Mouse (Mus musculus): ENCODE measurements around the gene Spg20. TPM values are rescaled to one million over a fixed set of nuclear protein-coding genes. Genes with fewer than 3 reads are reported as not detected.

Gene Spg20
- polyA plus RNA-seq, 2 experiments: 3.9 to 6.0 TPM

DNA sequence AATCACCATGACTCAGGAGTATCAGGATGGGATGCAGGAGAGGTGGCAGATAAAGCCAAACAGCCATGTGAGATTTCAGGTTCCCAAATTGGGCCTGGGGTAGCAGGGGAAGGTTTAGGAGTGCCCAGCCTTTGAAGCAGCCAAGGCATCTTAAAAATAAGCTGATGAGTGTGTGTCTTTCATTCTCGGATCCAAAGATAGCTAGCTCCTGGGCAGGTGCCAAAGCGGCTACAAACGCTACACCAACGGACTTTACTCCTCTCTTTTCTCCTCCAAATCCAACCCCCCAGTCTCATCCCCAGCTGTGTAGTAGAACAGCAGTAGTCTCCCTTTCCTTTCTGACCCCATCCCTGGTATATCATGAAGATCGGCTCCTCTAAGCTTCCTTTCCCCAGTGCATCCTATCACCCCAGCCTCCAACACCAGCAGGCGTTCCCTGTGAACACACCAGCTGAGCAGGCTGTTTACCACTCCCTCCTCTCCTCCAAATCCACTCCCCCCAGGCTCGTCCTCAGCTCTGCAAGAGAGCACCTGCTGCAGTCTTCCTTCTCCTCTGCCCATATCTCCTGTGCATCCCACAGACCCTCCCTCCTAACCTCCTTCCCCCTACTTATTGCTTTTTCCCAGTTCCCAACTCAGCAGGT is 44.0 kb upstream of the Spg20 start:
- Histone ChIP-seq H3K27me3 (ENCODE audit: control insufficient read depth, insufficient read depth, low read length) (no peaks in the 10 kb centered on the region), H3K9me3 (ENCODE audit: control insufficient read depth, low read length) (no peaks in the 10 kb centered on the region), H3K9ac (replicated peaks) (no peak overlapping the region), H3K4me3 (ENCODE audit: insufficient read depth in 1 of 2, low read depth in 2 of 2, low read length in 2 of 2) (no peak overlapping the region), H3K4me1 (replicated peaks; ENCODE audit: control insufficient read depth in 2 of 2, insufficient read depth in 2 of 2, low read length in 1 of 2) (no peaks in the 10 kb centered on the region), H3K4me2 (ENCODE audit: low read depth) (no peak overlapping the region), H3K36me3 (replicated peaks; ENCODE audit: control insufficient read depth, insufficient read depth, low read depth) (no peaks in the 10 kb centered on the region), H3K27ac (no peak overlapping the region)
- 26% methylated on average over 7 of the region's 7 CpGs for WGBS (ENCODE audit: insufficient replicate concordance)
- DNase-seq (ENCODE audit: low read depth in 3 of 3, low spot score in 3 of 3) (no peak), ATAC-seq (ENCODE audit: insufficient read depth) (no peak)
- no peak for TF ChIP-seq EP300 (IDR thresholded peaks at IDR 0.05; ENCODE audit: low read depth)
- TF ChIP-seq CTCF (IDR thresholded peaks at IDR 0.05; ENCODE audit: low read depth): no peak

DNA sequence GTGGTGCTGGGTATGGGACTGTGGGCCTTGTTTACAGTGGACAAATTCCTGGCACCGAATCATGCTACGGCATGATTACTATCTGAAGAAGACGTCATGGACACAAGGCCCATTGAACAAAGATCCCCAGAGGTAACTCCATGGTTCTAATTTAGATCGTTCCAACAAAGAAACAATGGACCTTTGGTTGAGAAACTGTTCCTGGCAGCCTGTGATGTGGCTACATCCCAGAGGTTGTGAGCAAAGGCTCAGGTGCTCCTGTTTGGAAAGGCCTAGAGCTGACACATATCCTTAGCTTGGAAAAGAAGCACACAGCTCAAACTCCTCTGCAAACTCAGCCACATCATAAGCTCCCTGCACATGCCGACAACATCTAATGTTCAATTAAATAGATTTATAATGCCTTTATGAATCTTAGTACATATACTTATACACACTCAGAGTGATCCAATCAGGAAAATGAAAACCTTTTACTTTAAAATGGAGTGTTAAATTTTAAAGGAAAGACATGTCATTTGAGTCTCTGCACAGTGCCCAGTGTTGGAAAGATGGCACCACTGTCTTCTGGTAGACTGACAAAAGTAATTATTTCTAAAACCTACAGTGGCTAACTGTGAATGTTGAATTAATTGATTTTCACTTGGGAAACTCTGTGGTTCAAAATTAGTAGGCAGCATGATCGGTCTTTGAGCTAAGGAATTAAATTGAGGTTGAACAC is 37.2 kb upstream of the Spg20 start:
- no peak overlapping the region for H3K4me2 ChIP-seq (ENCODE audit: low read depth)

DNA sequence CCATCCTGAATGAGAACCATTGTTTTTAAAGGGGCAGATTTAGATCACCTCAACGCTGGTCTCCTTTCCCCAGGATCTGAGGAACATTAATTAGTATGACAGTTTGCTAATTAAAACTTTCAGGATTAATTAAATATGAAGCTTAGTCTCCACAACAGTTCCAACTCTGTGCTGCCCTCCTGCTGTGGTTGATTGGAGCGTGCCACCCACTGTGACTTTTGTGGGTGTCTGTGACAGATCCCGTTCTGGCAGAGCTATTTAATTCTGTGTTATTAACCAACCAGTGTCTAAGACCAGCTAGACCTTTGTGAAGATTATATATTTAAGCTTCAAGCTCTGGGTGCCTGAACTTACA is 36.6 kb upstream of the Spg20 start:
- no peak for ATAC-seq (ENCODE audit: insufficient read depth)
- Histone ChIP-seq H3K4me1 (replicated peaks; ENCODE audit: control insufficient read depth in 2 of 2, insufficient read depth in 2 of 2, low read length in 1 of 2) (no peaks in the 10 kb centered on the region), H3K4me2 (ENCODE audit: low read depth) (no peak overlapping the region), H3K27me3 (ENCODE audit: control insufficient read depth, insufficient read depth, low read length) (no peaks in the 10 kb centered on the region), H3K9ac (replicated peaks) (no peak overlapping the region), H3K27ac (no peak overlapping the region), H3K9me3 (ENCODE audit: control insufficient read depth, low read length) (no peaks in the 10 kb centered on the region), H3K4me3 (ENCODE audit: insufficient read depth in 1 of 2, low read depth in 2 of 2, low read length in 2 of 2) (no peak overlapping the region), H3K36me3 (replicated peaks; ENCODE audit: control insufficient read depth, insufficient read depth, low read depth) (no peaks in the 10 kb centered on the region)
- TF ChIP-seq EP300 (IDR thresholded peaks at IDR 0.05; ENCODE audit: low read depth) (no peak), CTCF (IDR thresholded peaks at IDR 0.05; ENCODE audit: low read depth) (no peak)
- DNase-seq (ENCODE audit: low read depth in 3 of 3, low spot score in 3 of 3): no peak
- 57% methylated on average over 3 of the region's 3 CpGs for WGBS (ENCODE audit: insufficient replicate concordance)

More for the DNA sequence above, 37.2 kb upstream of the Spg20 start:
- TF ChIP-seq EP300 (IDR thresholded peaks at IDR 0.05; ENCODE audit: low read depth) (no peak), CTCF (IDR thresholded peaks at IDR 0.05; ENCODE audit: low read depth) (no peak)
- DNase-seq (ENCODE audit: low read depth in 3 of 3, low spot score in 3 of 3) (no peak), ATAC-seq (ENCODE audit: insufficient read depth) (no peak)
- Histone ChIP-seq H3K27ac (no peak overlapping the region), H3K4me3 (ENCODE audit: insufficient read depth in 1 of 2, low read depth in 2 of 2, low read length in 2 of 2) (no peak overlapping the region), H3K36me3 (replicated peaks; ENCODE audit: control insufficient read depth, insufficient read depth, low read depth) (no peaks in the 10 kb centered on the region), H3K4me1 (replicated peaks; ENCODE audit: control insufficient read depth in 2 of 2, insufficient read depth in 2 of 2, low read length in 1 of 2) (no peaks in the 10 kb centered on the region), H3K27me3 (ENCODE audit: control insufficient read depth, insufficient read depth, low read length) (no peaks in the 10 kb centered on the region), H3K9ac (replicated peaks) (no peak overlapping the region), H3K9me3 (ENCODE audit: control insufficient read depth, low read length) (no peaks in the 10 kb centered on the region)
- 70% methylated on average over 6 of the region's 6 CpGs for WGBS (ENCODE audit: insufficient replicate concordance)

DNA sequence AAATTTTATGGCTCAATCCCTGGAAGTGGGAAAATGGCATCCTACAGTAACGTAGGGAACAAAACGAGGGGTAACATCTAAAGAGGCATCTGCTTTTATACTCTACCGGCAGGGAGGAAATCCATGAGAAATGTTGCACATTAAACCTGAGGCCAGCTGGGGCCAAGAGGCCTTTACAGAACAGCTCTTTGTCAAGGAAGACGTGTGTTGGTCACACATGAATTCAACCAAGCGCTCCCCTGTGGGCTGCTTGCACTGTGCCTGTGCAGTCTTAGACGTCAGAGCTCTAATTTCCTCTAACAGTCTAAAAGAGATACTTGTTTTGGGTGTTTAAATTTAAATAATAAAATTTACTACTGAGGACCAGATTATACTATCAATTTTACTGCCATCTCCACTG is 33.7 kb upstream of the Spg20 start:
- DNase-seq (ENCODE audit: low read depth in 3 of 3, low spot score in 3 of 3): no peak
- H3K9ac ChIP-seq (replicated peaks): no peak overlapping the region
- H3K4me2 ChIP-seq (ENCODE audit: low read depth): no peak overlapping the region
- H3K9me3 ChIP-seq (ENCODE audit: control insufficient read depth, low read length): no peaks in the 10 kb centered on the region
- no peak overlapping the region for H3K27ac ChIP-seq
- no peaks in the 10 kb centered on the region for H3K36me3 ChIP-seq (replicated peaks; ENCODE audit: control insufficient read depth, insufficient read depth, low read depth)
- ATAC-seq (ENCODE audit: insufficient read depth): no peak
- WGBS (ENCODE audit: insufficient replicate concordance): 61% methylated on average over 6 of the region's 6 CpGs
- H3K27me3 ChIP-seq (ENCODE audit: control insufficient read depth, insufficient read depth, low read length): no peaks in the 10 kb centered on the region
- H3K4me1 ChIP-seq (replicated peaks; ENCODE audit: control insufficient read depth in 2 of 2, insufficient read depth in 2 of 2, low read length in 1 of 2): no peaks in the 10 kb centered on the region
- H3K4me3 ChIP-seq (ENCODE audit: insufficient read depth in 1 of 2, low read depth in 2 of 2, low read length in 2 of 2): no peak overlapping the region
- TF ChIP-seq EP300 (IDR thresholded peaks at IDR 0.05; ENCODE audit: low read depth) (no peak), CTCF (IDR thresholded peaks at IDR 0.05; ENCODE audit: low read depth) (no peak)

DNA sequence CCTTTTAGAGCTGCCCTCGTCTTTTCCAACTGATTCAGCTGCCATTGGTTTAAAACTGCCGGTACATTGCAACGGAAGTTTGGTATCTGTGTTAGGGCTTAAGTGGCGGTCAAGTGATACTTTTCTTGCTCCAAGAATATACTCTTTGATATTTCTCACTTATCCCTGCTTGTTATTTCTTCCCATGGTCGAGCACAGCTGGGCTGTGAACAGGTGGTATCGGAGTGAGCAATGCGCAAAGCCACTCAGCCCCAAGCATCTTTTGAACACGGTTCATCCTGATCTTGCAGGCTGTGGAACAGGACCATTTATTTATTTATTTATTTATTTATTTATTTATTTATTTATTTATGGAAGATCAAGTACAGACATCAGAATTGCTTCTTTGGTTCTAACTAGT is 32.3 kb upstream of the Spg20 start:
- WGBS (ENCODE audit: insufficient replicate concordance): 60% methylated on average over 8 of the region's 8 CpGs
- DNase-seq (ENCODE audit: low read depth in 3 of 3, low spot score in 3 of 3) (no peak), ATAC-seq (ENCODE audit: insufficient read depth) (no peak)
- Histone ChIP-seq H3K36me3 (replicated peaks; ENCODE audit: control insufficient read depth, insufficient read depth, low read depth) (no peaks in the 10 kb centered on the region), H3K27me3 (ENCODE audit: control insufficient read depth, insufficient read depth, low read length) (no peaks in the 10 kb centered on the region), H3K4me2 (ENCODE audit: low read depth) (no peak overlapping the region), H3K27ac (no peak overlapping the region), H3K4me1 (replicated peaks; ENCODE audit: control insufficient read depth in 2 of 2, insufficient read depth in 2 of 2, low read length in 1 of 2) (no peaks in the 10 kb centered on the region), H3K9ac (replicated peaks) (no peak overlapping the region), H3K9me3 (ENCODE audit: control insufficient read depth, low read length) (no peaks in the 10 kb centered on the region), H3K4me3 (ENCODE audit: insufficient read depth in 1 of 2, low read depth in 2 of 2, low read length in 2 of 2) (no peak overlapping the region)
- TF ChIP-seq EP300 (IDR thresholded peaks at IDR 0.05; ENCODE audit: low read depth) (no peak), CTCF (IDR thresholded peaks at IDR 0.05; ENCODE audit: low read depth) (no peak)

Data from liver, embryonic 14.5 days (tissue).